Mouse (Mus musculus): ENCODE data around the gene Fam3c.

- no peak for TF ChIP-seq CTCF (IDR thresholded peaks at IDR 0.05; ENCODE audit: low read depth)
- no peak for TF ChIP-seq EP300 (IDR thresholded peaks at IDR 0.05; ENCODE audit: low read depth)
Measured at GRCm38 (mm10) chr6:22403736-22404135, 47.7 kb upstream of the Fam3c start.
